Mouse (Mus musculus): Measurements from ENCODE around the gene Foxp3.

Foxp3 gene

GRCm38 (mm10) chrX:7617889-7618551, 44.6 kb downstream of the Foxp3 start:
- DNase-seq: no peak

GRCm38 (mm10) chrX:7632560-7632959, 59.1 kb downstream of the Foxp3 start:
- no peak for DNase-seq

- DNase-seq: no peak
These were observed 61.7 kb downstream of the Foxp3 start for GRCm38 (mm10) chrX:7635101-7635500.

GRCm38 (mm10) chrX:7638401-7639091, 65.1 kb downstream of the Foxp3 start, which contains the start of gene Syp:
Gene Syp (plus strand): TSS chrX:7638471.
- peak; percentile 96 to 97 for DNase-seq

- DNase-seq: peak; percentile 74
These were observed 66.3 kb downstream of the Foxp3 start for GRCm38 (mm10) chrX:7639536-7640325.

GRCm38 (mm10) chrX:7640785-7641184, 67.3 kb downstream of the Foxp3 start:
- peak; percentile 52 to 65 for DNase-seq
